Mouse (Mus musculus): Measurements from ENCODE around the gene Npy2r.
A peak's percentile ranks its signal among the peaks of the same experiment; 100 is the strongest.

The Npy2r gene

GRCm38 (mm10) chr3:82547908-82548721 is at the start of gene Npy2r:
TSS of gene Npy2r (minus strand) at chr3:82548084.
- DNase-seq (ENCODE audit: low read depth) = no peak

DNA sequence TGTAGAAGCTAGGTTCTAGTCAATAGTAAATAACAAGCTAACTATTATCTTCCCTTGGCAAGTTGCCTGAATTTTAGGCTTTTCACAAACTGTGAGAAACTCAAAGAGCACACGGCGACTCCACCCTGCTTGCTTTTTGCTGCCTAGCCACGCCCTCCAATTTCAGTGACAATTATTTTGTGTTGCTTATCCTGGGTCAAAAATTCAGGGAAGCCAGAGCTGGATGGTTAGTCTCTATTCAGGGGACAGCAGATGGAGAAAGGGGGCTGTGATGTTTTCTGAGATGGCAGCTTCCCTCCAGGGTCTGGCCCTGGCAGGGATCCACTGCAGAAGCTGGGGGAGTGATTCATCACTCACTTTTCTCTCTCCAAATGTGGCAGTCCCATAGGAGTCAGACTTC is 9.9 kb upstream of the Npy2r start:
- DNase-seq (ENCODE audit: low read depth) = no peak

DNA sequence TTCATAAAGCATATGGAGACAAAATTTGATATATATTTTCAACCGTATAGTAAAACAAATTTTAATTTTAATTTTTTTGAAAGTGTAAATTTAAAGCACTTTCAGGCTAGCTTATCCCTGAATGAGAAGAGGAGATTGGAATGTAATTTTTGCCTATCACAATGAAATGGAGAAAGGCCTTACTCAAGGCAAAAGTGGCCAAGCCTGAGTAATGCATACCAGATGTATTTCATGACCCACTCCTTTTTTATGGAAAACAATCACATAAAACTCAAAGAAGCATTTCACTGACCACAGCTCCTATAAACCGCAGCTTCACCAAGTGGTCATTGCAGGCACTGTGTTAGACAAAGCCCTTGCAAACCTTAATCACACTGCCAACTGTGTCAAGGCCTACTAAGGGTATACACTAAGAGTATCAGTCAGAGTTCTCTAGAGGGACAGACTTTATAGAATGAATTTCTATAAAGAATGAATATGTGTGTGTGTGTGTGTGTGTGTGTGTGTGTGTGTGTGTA is 8.5 kb upstream of the Npy2r start:
- DNase-seq (ENCODE audit: low read depth) = peak; percentile 1

- DNase-seq (ENCODE audit: low read depth) = no peak
These were observed 2.0 kb upstream of the Npy2r start for GRCm38 (mm10) chr3:82549932-82550331.

GRCm38 (mm10) chr3:82548753-82549152 is 869 bp upstream of the Npy2r start:
- no peak for DNase-seq (ENCODE audit: low read depth)

DNA sequence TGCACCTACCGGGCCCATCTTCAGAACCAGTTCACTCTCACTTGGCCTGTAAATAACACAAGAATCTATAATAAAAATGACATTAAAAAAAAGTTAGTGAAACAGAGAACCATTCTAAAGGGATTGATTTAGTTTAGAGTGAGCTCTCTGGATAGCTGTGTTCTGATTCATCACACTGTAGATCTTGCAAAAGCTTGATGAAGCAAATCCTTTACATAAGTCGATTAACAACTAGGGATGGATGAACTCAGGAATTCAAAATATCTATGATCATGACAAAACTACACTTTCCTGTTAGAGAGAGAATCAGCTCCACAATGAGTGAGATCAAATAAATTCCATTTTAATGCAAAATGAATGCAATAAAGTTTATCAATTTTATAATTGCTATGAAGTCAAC is 6.4 kb downstream of the Npy2r start:
- no peak for DNase-seq (ENCODE audit: low read depth)

- no peak for DNase-seq (ENCODE audit: low read depth)
These were observed 7.9 kb downstream of the Npy2r start for GRCm38 (mm10) chr3:82539951-82540350.

DNA sequence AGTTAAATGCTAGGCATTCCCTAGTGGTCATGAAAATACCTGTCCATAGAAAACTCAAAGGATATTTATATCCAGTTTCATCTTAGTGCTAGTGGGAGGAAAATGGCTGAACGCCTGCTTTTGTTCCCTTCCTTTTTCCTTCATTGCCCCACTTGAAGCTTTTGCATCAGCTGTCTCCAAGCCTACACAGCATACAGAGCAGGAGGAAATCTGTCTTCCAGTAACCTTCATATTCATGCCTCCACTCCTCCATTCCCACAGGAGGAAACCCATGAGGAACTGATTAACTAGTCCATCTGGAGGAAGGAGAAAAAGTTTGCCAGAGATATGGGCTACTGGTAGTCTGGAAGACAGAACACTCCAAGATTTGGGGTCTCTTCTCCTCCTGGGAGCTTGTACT is 23.1 kb downstream of the Npy2r start:
- no peak for DNase-seq (ENCODE audit: low read depth)

- no peak for DNase-seq (ENCODE audit: low read depth)
These were observed 49.9 kb downstream of the Npy2r start for GRCm38 (mm10) chr3:82498006-82498405.

Measured in fibroblast of lung, adult 2 months (primary cell).